Mouse (Mus musculus) cortical plate, adult 2 months (tissue): ENCODE data around the gene Hebp1.

Source experiments
- CTCF ChIP-seq: fragments of 200-500 bp; IDR thresholded peaks from 2 replicates; pipeline ENCODE4 v1.5.1; 2011; ENCODE audit warnings: mild to moderate bottlenecking, control low read depth, low read length; ENCODE audit not compliant: insufficient read depth; ENCODE audit errors: extremely low read depth
- POLR2A ChIP-seq: fragments of 200-500 bp; IDR thresholded peaks from 2 replicates; pipeline ENCODE4 v1.6.1; 2011; ENCODE audit warnings: mild to moderate bottlenecking, low read length, control low read depth; ENCODE audit not compliant: insufficient read depth; ENCODE audit errors: extremely low read depth

DNA sequence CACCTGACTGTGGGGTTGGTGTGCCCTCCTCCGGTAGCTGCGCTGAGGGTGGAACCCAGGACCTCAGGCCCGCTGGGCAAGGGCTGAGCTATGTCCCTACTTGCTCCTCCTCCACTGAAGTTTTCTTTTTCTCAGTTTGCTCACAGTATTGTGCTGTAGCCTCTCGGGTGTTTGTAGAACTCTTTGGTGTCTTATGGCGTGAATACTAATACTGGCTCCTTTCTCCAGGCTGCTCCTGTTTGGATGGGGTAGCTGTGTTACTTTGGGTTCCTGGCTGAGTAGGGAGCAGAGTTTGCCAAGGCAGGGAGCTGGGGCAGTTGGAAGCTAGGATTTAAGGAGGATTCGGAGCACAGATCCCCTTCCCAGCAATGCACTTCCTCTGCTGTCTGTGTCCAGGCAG, 5.9 kb upstream of the Hebp1 start:
- no peak for TF ChIP-seq POLR2A
- no peak for TF ChIP-seq CTCF
